Mouse (Mus musculus) embryonic facial prominence, embryonic 11.5 days (tissue): ENCODE data around the gene D6Wsu163e. TPM values are rescaled to one million over a fixed set of nuclear protein-coding genes. Genes with fewer than 3 reads are reported as not detected.

Experiments
- ATAC-seq: fragments of 200-750 bp; cut with Nextera tagmentation; replicated peaks from 2 replicates; pipeline ENCODE4 v1.8.0; 2017; ENCODE audit warnings: low read depth; ENCODE audit not compliant: insufficient number of reproducible peaks, low FRiP score, low TSS enrichment
- DNase-seq: peaks from one replicate; pipeline ENCODE4 v3.0.0-alpha.2; 2015; ENCODE audit warnings: low spot score
- H3K27ac ChIP-seq: fragments of 300-500 bp; sonication (generic); replicated peaks from 2 replicates; pipeline ENCODE4 v1.5.1; 2014; ENCODE audit warnings: mild to moderate bottlenecking, low read depth, low read length, control low read depth
- H3K27me3 ChIP-seq: fragments of 300-500 bp; sonication (generic); 2 replicates; pipeline ENCODE4 v1.6.1; 2014; ENCODE audit warnings: mild to moderate bottlenecking, low read length, moderate library complexity, mixed read lengths; ENCODE audit not compliant: control insufficient read depth, insufficient read depth
- H3K36me3 ChIP-seq: fragments of 300-500 bp; sonication (generic); replicated peaks from 2 replicates; pipeline ENCODE4 v1.6.1; 2014; ENCODE audit warnings: low read depth, mild to moderate bottlenecking, low read length, moderate library complexity, mixed read lengths; ENCODE audit not compliant: control insufficient read depth, insufficient read depth
- H3K4me1 ChIP-seq: fragments of 300-500 bp; sonication (generic); 2 replicates; pipeline ENCODE4 v1.6.1; 2014; ENCODE audit warnings: low read length, mixed read lengths; ENCODE audit not compliant: control insufficient read depth, insufficient read depth
- H3K4me2 ChIP-seq: fragments of 300-500 bp; sonication (generic); 2 replicates; pipeline ENCODE4 v1.6.1; 2014; ENCODE audit warnings: low read depth, mild to moderate bottlenecking, control low read depth, low read length, moderate library complexity
- H3K4me3 ChIP-seq: fragments of 300-500 bp; sonication (generic); 2 replicates; pipeline ENCODE4 v1.5.1; 2014; ENCODE audit warnings: low read depth, low read length, control low read depth
- H3K9ac ChIP-seq: fragments of 300-500 bp; sonication (generic); replicated peaks from 2 replicates; pipeline ENCODE4 v1.6.1; 2014; ENCODE audit warnings: mild to moderate bottlenecking, control low read depth, low read length
- H3K9me3 ChIP-seq: fragments of 300-500 bp; sonication (generic); replicated peaks from 2 replicates; pipeline ENCODE4 v1.6.1; 2016; ENCODE audit warnings: mild to moderate bottlenecking, low read length, inconsistent platforms, mixed read lengths; ENCODE audit not compliant: control insufficient read depth
- WGBS: fragments of 180-500 bp; shearing (Covaris S2); extraction: QIAGEN DNeasy Blood & Tissue Kit; methylation state at CpG from one replicate; pipeline ENCODE4 v1.1.7; 2014; 5-methylcytosine and 5-hydroxymethylcytosine counted together
- polyA plus RNA-seq: library from polyadenylated mRNA; unstranded; fragments of >200 nt; fragmentation: Nextera tagmentation; extraction: Ambion mirVana; gene quantifications from 2 replicates; pipeline ENCODE4 v1.2.1, GENCODE M21; 2014

D6Wsu163e gene
- polyA plus RNA-seq, 1 experiment from 2014 or later = 17.9 TPM

DNA sequence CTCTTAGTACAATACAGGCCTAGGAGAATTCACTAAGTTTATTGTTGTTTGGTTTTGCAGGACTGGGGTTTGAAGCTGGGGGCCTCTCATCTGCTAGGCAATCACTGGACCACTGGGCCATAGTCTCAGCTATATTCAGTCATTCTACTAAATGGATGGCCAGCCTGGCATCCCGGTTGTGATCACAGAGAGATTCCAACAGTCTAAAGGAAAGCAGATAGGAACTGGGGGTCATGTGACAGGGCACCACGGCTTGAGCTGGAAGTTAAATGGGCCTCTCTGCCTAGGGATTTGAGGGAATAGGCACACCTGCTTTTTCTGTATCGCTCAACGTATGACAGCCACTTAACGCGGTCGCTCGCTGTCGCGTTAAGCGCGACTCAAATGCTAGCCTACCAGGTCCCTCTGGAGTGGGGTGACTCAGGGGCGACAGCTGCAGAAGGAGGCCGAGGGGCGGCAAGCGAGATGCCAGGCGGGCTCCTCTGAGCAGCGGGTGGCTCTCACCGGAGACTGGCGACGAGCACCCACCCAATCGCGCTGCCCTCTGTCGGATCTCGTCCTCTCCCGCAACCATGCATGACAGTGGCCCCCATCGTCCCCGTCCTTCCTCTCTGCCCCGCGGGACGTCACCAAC, 792 bp upstream of the D6Wsu163e start:
- Histone ChIP-seq H3K36me3 (no peaks in the 10 kb centered on the region), H3K4me2 (peak overlapping the region; percentile 82), H3K27me3 (no peaks in the 10 kb centered on the region), H3K27ac (no peak overlapping the region), H3K9ac (peak overlapping the region; percentile 79), H3K4me3 (peak overlapping the region; percentile 74), H3K9me3 (no peaks in the 10 kb centered on the region), H3K4me1 (no peaks in the 10 kb centered on the region)
- under 1% methylated on average over 31 of the region's 31 CpGs for WGBS
- DNase-seq (no peak), ATAC-seq (peak; percentile 44)

- H3K4me2 ChIP-seq = peak overlapping the region; percentile 55
- peak; percentile 7 for DNase-seq
- H3K4me1 ChIP-seq = no peaks in the 10 kb centered on the region
- no peak for ATAC-seq
- 4% methylated on average over 5 of the region's 5 CpGs for whole genome bisulfite sequencing
- H3K9me3 ChIP-seq = no peaks in the 10 kb centered on the region
- peak overlapping the region; percentile 74 for H3K4me3 ChIP-seq
- H3K27ac ChIP-seq = no peak overlapping the region
- no peak overlapping the region for H3K9ac ChIP-seq
- H3K36me3 ChIP-seq = no peaks in the 10 kb centered on the region
- H3K27me3 ChIP-seq = no peaks in the 10 kb centered on the region
Observed at GRCm38 (mm10) chr6:126940451-126940850, 689 bp downstream of the D6Wsu163e start.

GRCm38 (mm10) chr6:126948336-126948735, 8.6 kb downstream of the D6Wsu163e start:
- no peak overlapping the region for H3K9ac ChIP-seq
- H3K27ac ChIP-seq = no peak overlapping the region
- DNase-seq (peak; percentile 64), ATAC-seq (no peak)
- no peaks in the 10 kb centered on the region for H3K9me3 ChIP-seq
- 90% methylated on average over 4 of the region's 4 CpGs for WGBS
- no peaks in the 10 kb centered on the region for H3K36me3 ChIP-seq
- no peak overlapping the region for H3K4me2 ChIP-seq
- H3K4me3 ChIP-seq = no peak overlapping the region
- H3K4me1 ChIP-seq = no peaks in the 10 kb centered on the region
- no peaks in the 10 kb centered on the region for H3K27me3 ChIP-seq

DNA sequence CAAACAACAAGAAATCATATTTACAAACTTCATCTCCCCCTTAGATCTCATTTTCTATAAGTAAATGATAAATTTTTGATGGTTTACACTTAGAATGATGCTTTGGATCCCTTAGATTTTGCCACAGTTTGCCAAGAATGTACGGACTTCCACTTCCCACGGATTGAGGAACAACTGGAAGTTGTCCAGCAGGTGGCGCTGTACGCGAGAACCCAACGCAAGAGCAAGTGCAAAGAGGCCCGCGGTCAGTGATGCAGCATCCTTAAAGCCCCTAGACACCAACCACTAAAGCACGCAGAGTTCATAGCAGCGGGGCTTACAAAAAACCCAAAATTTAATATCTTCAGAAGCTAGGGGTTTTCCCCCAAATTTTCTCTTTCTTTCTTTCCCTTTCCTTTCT, 16.0 kb downstream of the D6Wsu163e start:
- ATAC-seq (no peak), DNase-seq (peak; percentile 91)
- Histone ChIP-seq H3K27me3 (no peaks in the 10 kb centered on the region), H3K27ac (no peak overlapping the region), H3K4me2 (no peak overlapping the region), H3K4me1 (no peaks in the 10 kb centered on the region), H3K9ac (no peak overlapping the region), H3K9me3 (no peaks in the 10 kb centered on the region), H3K36me3 (no peaks in the 10 kb centered on the region), H3K4me3 (no peak overlapping the region)
- 10% methylated on average over 10 of the region's 10 CpGs for WGBS

GRCm38 (mm10) chr6:126961371-126962018, 21.7 kb downstream of the D6Wsu163e start:
- Histone ChIP-seq H3K4me2 (no peak overlapping the region), H3K4me1 (no peaks in the 10 kb centered on the region), H3K27ac (no peak overlapping the region), H3K36me3 (no peaks in the 10 kb centered on the region), H3K27me3 (no peaks in the 10 kb centered on the region), H3K9ac (no peak overlapping the region), H3K9me3 (no peaks in the 10 kb centered on the region), H3K4me3 (no peak overlapping the region)
- 85% methylated on average over 8 of the region's 8 CpGs for WGBS
- DNase-seq = no peak
- ATAC-seq = no peak

- H3K4me2 ChIP-seq = no peak overlapping the region
- no peak overlapping the region for H3K27ac ChIP-seq
- DNase-seq = no peak
- no peaks in the 10 kb centered on the region for H3K27me3 ChIP-seq
- no peaks in the 10 kb centered on the region for H3K9me3 ChIP-seq
- WGBS = 82% methylated on average over 5 of the region's 5 CpGs
- no peaks in the 10 kb centered on the region for H3K4me1 ChIP-seq
- H3K9ac ChIP-seq = no peak overlapping the region
- ATAC-seq = no peak
- H3K4me3 ChIP-seq = no peak overlapping the region
- H3K36me3 ChIP-seq = no peaks in the 10 kb centered on the region
Observed at GRCm38 (mm10) chr6:126962709-126963108, 22.9 kb downstream of the D6Wsu163e start.

GRCm38 (mm10) chr6:126963426-126963825, 23.7 kb downstream of the D6Wsu163e start:
- Histone ChIP-seq H3K9me3 (no peaks in the 10 kb centered on the region), H3K4me2 (no peak overlapping the region), H3K36me3 (no peaks in the 10 kb centered on the region), H3K27ac (no peak overlapping the region), H3K4me1 (no peaks in the 10 kb centered on the region), H3K27me3 (no peaks in the 10 kb centered on the region), H3K4me3 (no peak overlapping the region), H3K9ac (no peak overlapping the region)
- WGBS = 83% methylated on average over 9 of the region's 9 CpGs
- no peak for ATAC-seq
- DNase-seq = no peak

GRCm38 (mm10) chr6:126966241-126967026, 26.7 kb downstream of the D6Wsu163e start:
- Histone ChIP-seq H3K4me2 (no peak overlapping the region), H3K36me3 (no peaks in the 10 kb centered on the region), H3K4me3 (no peak overlapping the region), H3K27me3 (no peaks in the 10 kb centered on the region), H3K9me3 (no peaks in the 10 kb centered on the region), H3K9ac (no peak overlapping the region), H3K27ac (no peak overlapping the region), H3K4me1 (no peaks in the 10 kb centered on the region)
- DNase-seq = no peak
- no peak for ATAC-seq
- 89% methylated on average over 14 of the region's 14 CpGs for WGBS
